Mouse (Mus musculus): Measurements from ENCODE around the gene Ssty1. TPM values are rescaled to one million over a fixed set of nuclear protein-coding genes. Genes with fewer than 3 reads are reported as not detected.
"Not testable (repeated sequence)": the region's sequence is repeated elsewhere in the genome, so short reads cannot be mapped to it uniquely, and the experiment has no call there.

Ssty1 gene
- not detected in 2 replicates for polyA plus RNA-seq (2015; fragmentation: Nextera tagmentation; extraction: Ambion mirVana)

- not testable (repeated sequence) for DNase-seq; H3K9ac ChIP-seq (replicated peaks); H3K4me1 ChIP-seq (ENCODE audit: insufficient read depth); H3K4me2 ChIP-seq (ENCODE audit: low read depth, low read length); ATAC-seq; H3K27me3 ChIP-seq (ENCODE audit: insufficient read depth, low read length); H3K9me3 ChIP-seq (ENCODE audit: low read length); H3K36me3 ChIP-seq (replicated peaks; ENCODE audit: insufficient read depth, low read length); H3K27ac ChIP-seq (ENCODE audit: low read depth); H3K4me3 ChIP-seq (ENCODE audit: low read depth, low read length)
These were observed at the start of gene Ssty1 for GRCm38 (mm10) chrY:18088816-18089215. Ssty1 (plus strand) TSS chrY:18089116.

- not testable (repeated sequence) for H3K4me3 ChIP-seq (ENCODE audit: low read depth, low read length); ATAC-seq; H3K27me3 ChIP-seq (ENCODE audit: insufficient read depth, low read length); DNase-seq; H3K36me3 ChIP-seq (replicated peaks; ENCODE audit: insufficient read depth, low read length); H3K9ac ChIP-seq (replicated peaks); H3K27ac ChIP-seq (ENCODE audit: low read depth); H3K4me1 ChIP-seq (ENCODE audit: insufficient read depth); H3K4me2 ChIP-seq (ENCODE audit: low read depth, low read length); H3K9me3 ChIP-seq (ENCODE audit: low read length)
- no CpG with 5 or more reads among the region's 3 CpGs for WGBS (ENCODE audit: insufficient replicate concordance)
These were observed 27.2 kb upstream of the Ssty1 start, which contains the start of gene Gm21764 for GRCm38 (mm10) chrY:18061712-18062111. Gm21764 (minus strand) TSS chrY:18061812.

Other genes starting within 250 kb of the Ssty1 start
- gene Gm21904, start 242.8 kb upstream of the Ssty1 start, polyA plus RNA-seq (2015; fragmentation: Nextera tagmentation; extraction: Ambion mirVana): not detected in 2 replicates
- not detected in 2 replicates for gene Gm20772, start 214.4 kb upstream of the Ssty1 start, polyA plus RNA-seq (2015; fragmentation: Nextera tagmentation; extraction: Ambion mirVana)
- not detected in 2 replicates for gene Gm20831, start 214.4 kb upstream of the Ssty1 start, polyA plus RNA-seq (2015; fragmentation: Nextera tagmentation; extraction: Ambion mirVana)
- not detected in 2 replicates for gene Srsy, start 151.8 kb upstream of the Ssty1 start, polyA plus RNA-seq (2015; fragmentation: Nextera tagmentation; extraction: Ambion mirVana)
- gene Gm21764, start 27.3 kb upstream of the Ssty1 start, polyA plus RNA-seq (2015; fragmentation: Nextera tagmentation; extraction: Ambion mirVana): not detected in 2 replicates